Mouse (Mus musculus): ENCODE data around the gene Nhsl2. TPM values are rescaled to one million over a fixed set of nuclear protein-coding genes. Genes with fewer than 3 reads are reported as not detected.

Nhsl2 gene
- total and polyA plus RNA-seq, 2 experiments from 2014 or later = 4.0 to 15.8 TPM

DNA sequence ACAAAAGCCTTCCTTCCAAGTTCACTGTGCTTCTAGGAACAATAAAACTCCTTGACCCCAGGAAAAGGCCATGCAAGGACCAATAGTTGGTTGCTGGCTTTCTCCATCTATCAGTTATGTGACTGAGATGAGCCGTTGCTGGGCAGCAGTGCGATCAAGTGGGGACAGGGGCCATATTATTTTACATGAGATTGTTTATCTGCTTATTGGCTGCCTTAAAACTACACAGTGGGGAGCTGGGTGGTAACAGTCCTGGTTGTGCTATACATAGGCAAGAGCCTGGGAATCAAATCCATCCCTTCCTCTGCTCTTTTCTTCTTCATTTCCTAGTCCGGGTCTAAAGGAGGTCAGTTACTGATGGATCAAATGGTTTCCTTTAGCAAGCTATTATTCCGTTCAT is 53.4 kb downstream of the Nhsl2 start:
- no peak overlapping the region for H3K9ac ChIP-seq
- H3K4me1 ChIP-seq (ENCODE audit: insufficient read depth) = no peaks in the 10 kb centered on the region
- no peak overlapping the region for H3K27ac ChIP-seq (ENCODE audit: low read depth, low read length)
- H3K27me3 ChIP-seq (ENCODE audit: insufficient read depth, low read length) = no peaks in the 10 kb centered on the region
- no peaks in the 10 kb centered on the region for H3K9me3 ChIP-seq (ENCODE audit: low read length)
- 84% methylated on average over 4 of the region's 4 CpGs for WGBS
- H3K36me3 ChIP-seq (ENCODE audit: insufficient read depth) = no peaks in the 10 kb centered on the region
- H3K4me2 ChIP-seq (ENCODE audit: low read depth) = no peak overlapping the region
- ATAC-seq (no peak), DNase-seq (no peak)
- no peak overlapping the region for H3K4me3 ChIP-seq (ENCODE audit: low read depth, low read length)
- no peak for TF ChIP-seq CTCF (IDR thresholded peaks at IDR 0.05; ENCODE audit: low read depth)

DNA sequence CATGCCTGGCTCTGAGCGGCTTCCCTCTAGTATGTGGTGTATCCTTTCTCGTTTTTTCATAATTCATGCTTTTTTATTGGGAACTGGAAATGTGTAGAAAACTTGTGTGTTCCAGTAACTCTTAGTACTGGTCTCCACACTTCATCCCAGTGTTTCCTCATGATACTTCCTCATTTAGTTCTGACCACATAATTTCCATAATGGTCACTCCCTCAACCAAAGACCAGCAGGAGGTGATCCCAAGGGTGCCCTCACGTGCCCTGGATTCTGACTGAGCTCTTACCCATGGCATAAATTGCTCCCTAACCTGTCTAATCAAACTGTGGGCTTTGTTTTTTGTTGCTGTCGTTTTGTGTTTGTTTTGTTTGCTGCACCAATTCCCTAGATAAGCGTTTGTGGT is 58.1 kb downstream of the Nhsl2 start:
- no peak for DNase-seq
- no peak for TF ChIP-seq CTCF (IDR thresholded peaks at IDR 0.05; ENCODE audit: low read depth)
- Histone ChIP-seq H3K9me3 (ENCODE audit: low read length) (no peaks in the 10 kb centered on the region), H3K4me1 (ENCODE audit: insufficient read depth) (no peaks in the 10 kb centered on the region), H3K9ac (no peak overlapping the region), H3K36me3 (ENCODE audit: insufficient read depth) (no peaks in the 10 kb centered on the region), H3K27ac (ENCODE audit: low read depth, low read length) (no peak overlapping the region), H3K4me2 (ENCODE audit: low read depth) (no peak overlapping the region), H3K4me3 (ENCODE audit: low read depth, low read length) (no peak overlapping the region), H3K27me3 (ENCODE audit: insufficient read depth, low read length) (no peaks in the 10 kb centered on the region)
- WGBS = 68% methylated on average over 5 of the region's 5 CpGs
- no peak for ATAC-seq

DNA sequence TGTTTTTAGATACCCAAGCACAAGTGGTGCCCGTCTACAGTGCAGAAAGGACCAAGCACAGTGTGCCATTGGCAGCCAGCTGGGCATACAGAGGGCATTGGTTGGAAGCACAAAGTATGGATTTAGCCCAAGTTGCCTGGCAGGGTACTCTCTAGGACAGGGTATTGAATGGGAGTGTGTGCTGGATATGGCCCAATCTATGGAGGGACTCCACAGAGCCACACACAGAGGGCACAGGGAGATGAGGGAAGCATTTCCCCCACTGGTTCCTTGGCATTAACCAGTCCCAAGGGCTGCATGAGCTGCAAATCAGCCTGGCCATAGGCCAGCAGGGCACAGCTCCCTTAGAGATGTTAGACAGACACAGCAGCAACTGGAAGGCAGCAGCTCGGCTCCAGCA is 79.9 kb downstream of the Nhsl2 start:
- TF ChIP-seq CTCF (IDR thresholded peaks at IDR 0.05; ENCODE audit: low read depth) = no peak
- ATAC-seq = peak; percentile 77
- Histone ChIP-seq H3K36me3 (ENCODE audit: insufficient read depth) (no peaks in the 10 kb centered on the region), H3K27me3 (ENCODE audit: insufficient read depth, low read length) (no peaks in the 10 kb centered on the region), H3K4me1 (ENCODE audit: insufficient read depth) (no peaks in the 10 kb centered on the region), H3K4me2 (ENCODE audit: low read depth) (no peak overlapping the region), H3K9ac (no peak overlapping the region), H3K9me3 (ENCODE audit: low read length) (no peaks in the 10 kb centered on the region), H3K27ac (ENCODE audit: low read depth, low read length) (no peak overlapping the region), H3K4me3 (ENCODE audit: low read depth, low read length) (no peak overlapping the region)
- 53% methylated on average over 2 of the region's 2 CpGs for WGBS
- peak; percentile 21 for DNase-seq

DNA sequence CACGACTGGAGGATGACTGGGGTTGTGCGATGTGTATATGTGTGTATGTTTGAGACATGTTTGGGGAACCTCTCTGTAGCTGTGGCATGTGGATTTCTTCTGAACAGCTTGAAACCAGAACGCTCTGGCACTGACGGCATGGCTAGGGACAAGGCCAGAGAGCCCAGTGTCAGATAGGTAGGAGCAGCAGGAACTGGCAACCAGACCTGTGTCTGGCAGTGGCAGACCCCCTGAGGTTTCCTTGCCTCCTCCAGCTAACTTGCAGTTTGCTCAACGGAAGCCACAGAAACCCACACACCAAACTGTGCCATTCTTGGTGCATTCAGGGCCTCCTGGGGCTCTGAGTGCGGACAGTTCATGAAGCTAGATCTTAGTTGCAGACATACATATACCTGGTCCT is 81.1 kb downstream of the Nhsl2 start:
- DNase-seq = no peak
- Histone ChIP-seq H3K27ac (ENCODE audit: low read depth, low read length) (no peak overlapping the region), H3K4me3 (ENCODE audit: low read depth, low read length) (no peak overlapping the region), H3K4me1 (ENCODE audit: insufficient read depth) (no peaks in the 10 kb centered on the region), H3K9me3 (ENCODE audit: low read length) (no peaks in the 10 kb centered on the region), H3K36me3 (ENCODE audit: insufficient read depth) (no peaks in the 10 kb centered on the region), H3K27me3 (ENCODE audit: insufficient read depth, low read length) (no peaks in the 10 kb centered on the region), H3K9ac (no peak overlapping the region), H3K4me2 (ENCODE audit: low read depth) (no peak overlapping the region)
- TF ChIP-seq CTCF (IDR thresholded peaks at IDR 0.05; ENCODE audit: low read depth) = no peak
- ATAC-seq = no peak
- 86% methylated on average over 6 of the region's 6 CpGs for WGBS

DNA sequence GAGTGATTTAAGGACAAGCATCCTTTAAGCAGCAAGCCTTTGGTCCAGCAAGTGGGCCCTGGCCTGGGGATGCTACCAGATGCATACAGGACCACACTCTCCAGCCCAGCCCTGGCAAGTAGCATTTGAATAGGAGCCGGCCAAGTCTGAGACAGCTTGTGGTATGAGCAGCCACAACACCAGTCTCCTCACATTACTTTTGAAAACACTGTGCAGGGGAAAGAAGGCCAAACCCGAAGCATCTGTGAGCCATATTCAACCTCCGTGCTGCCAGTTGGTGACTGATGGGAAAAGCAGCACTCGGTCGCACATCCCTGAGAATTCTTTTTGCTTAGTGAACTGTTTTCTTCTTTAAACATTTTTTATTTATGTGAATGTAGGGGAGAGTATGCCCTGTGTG is 81.8 kb downstream of the Nhsl2 start:
- H3K27me3 ChIP-seq (ENCODE audit: insufficient read depth, low read length) = no peaks in the 10 kb centered on the region
- no peak for DNase-seq
- H3K4me2 ChIP-seq (ENCODE audit: low read depth) = no peak overlapping the region
- no peak overlapping the region for H3K4me3 ChIP-seq (ENCODE audit: low read depth, low read length)
- no peaks in the 10 kb centered on the region for H3K4me1 ChIP-seq (ENCODE audit: insufficient read depth)
- 74% methylated on average over 5 of the region's 5 CpGs for WGBS
- no peaks in the 10 kb centered on the region for H3K9me3 ChIP-seq (ENCODE audit: low read length)
- H3K36me3 ChIP-seq (ENCODE audit: insufficient read depth) = no peaks in the 10 kb centered on the region
- H3K9ac ChIP-seq = no peak overlapping the region
- H3K27ac ChIP-seq (ENCODE audit: low read depth, low read length) = no peak overlapping the region
- no peak for ATAC-seq
- no peak for TF ChIP-seq CTCF (IDR thresholded peaks at IDR 0.05; ENCODE audit: low read depth)

DNA sequence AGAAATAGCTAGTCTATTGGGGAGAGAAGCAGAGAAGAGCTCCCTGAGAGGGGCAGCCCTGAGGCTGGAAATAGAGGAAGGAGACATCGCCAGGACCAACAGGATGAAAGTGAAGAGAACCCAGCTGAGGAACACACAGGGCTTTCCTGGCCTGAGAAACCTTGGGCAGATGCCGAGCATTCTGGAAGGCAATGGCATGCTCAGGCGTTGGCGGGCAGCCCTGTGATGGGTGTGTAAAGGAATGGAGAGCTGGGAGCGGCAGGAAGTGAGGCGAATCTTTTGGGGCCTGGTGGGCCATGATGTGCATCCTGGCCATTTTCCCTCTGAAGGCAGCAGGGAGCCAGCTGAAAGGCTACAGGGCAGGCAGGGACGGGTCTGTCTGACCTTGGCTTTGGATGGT is 83.1 kb downstream of the Nhsl2 start:
- H3K9ac ChIP-seq = no peak overlapping the region
- 80% methylated on average over 7 of the region's 7 CpGs for WGBS
- H3K36me3 ChIP-seq (ENCODE audit: insufficient read depth) = no peaks in the 10 kb centered on the region
- H3K4me3 ChIP-seq (ENCODE audit: low read depth, low read length) = no peak overlapping the region
- no peak overlapping the region for H3K27ac ChIP-seq (ENCODE audit: low read depth, low read length)
- H3K9me3 ChIP-seq (ENCODE audit: low read length) = no peaks in the 10 kb centered on the region
- H3K4me2 ChIP-seq (ENCODE audit: low read depth) = no peak overlapping the region
- no peak for DNase-seq
- no peak for ATAC-seq
- no peaks in the 10 kb centered on the region for H3K4me1 ChIP-seq (ENCODE audit: insufficient read depth)
- no peaks in the 10 kb centered on the region for H3K27me3 ChIP-seq (ENCODE audit: insufficient read depth, low read length)
- no peak for TF ChIP-seq CTCF (IDR thresholded peaks at IDR 0.05; ENCODE audit: low read depth)

DNA sequence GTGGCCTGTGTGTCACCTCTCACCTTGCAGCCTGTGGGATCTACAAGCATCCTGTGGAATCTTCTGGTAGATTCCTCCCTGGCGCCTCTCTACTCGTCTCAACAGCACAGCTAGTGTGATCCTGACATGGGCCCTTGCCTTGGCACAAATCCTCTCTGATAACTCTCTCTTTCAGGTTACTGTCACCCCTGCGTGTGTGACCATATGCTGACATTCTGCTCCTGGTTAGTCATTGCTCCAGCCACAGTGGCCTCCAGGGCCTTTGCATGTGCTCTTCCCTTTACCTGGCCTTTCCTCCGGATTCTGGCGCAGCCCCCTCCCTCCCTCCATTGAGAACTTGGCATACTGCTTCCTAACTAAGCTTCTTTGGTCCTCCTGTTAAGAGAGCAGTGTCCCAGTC is 84.2 kb downstream of the Nhsl2 start:
- Histone ChIP-seq H3K27me3 (ENCODE audit: insufficient read depth, low read length) (no peaks in the 10 kb centered on the region), H3K27ac (ENCODE audit: low read depth, low read length) (no peak overlapping the region), H3K9me3 (ENCODE audit: low read length) (no peaks in the 10 kb centered on the region), H3K36me3 (ENCODE audit: insufficient read depth) (no peaks in the 10 kb centered on the region), H3K4me3 (ENCODE audit: low read depth, low read length) (no peak overlapping the region), H3K4me1 (ENCODE audit: insufficient read depth) (no peaks in the 10 kb centered on the region), H3K4me2 (ENCODE audit: low read depth) (no peak overlapping the region), H3K9ac (no peak overlapping the region)
- ATAC-seq (no peak), DNase-seq (no peak)
- TF ChIP-seq CTCF (IDR thresholded peaks at IDR 0.05; ENCODE audit: low read depth) = no peak
- WGBS = 85% methylated on average over 5 of the region's 5 CpGs

DNA sequence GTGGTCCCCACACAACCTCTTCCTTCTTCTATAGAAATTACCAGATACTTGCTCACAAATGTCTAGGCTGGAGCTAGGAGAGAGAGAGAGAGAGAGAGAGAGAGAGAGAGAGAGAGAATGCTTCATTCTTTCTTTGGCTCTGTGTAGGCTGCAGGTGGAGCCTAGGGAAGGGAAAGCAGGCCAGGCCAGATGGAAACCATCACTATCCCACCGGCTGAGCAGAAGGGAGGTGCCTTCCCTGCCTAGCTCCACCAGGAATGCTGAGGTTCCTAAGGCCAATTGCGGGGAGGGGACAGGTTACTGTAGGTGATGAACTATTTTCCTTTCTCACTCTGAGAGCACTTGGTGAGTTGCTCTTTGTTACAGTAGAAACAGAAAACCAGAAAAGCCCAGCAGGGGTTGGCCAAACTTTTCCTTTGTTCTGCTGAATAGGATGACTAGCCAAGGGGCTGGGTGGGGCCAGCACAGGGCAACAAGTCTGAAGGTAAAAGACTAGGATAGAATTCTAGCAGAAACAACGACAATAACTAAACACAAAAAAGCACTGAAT is 86.2 kb downstream of the Nhsl2 start:
- no peak for DNase-seq
- Histone ChIP-seq H3K4me2 (ENCODE audit: low read depth) (no peak overlapping the region), H3K4me3 (ENCODE audit: low read depth, low read length) (no peak overlapping the region), H3K36me3 (ENCODE audit: insufficient read depth) (no peaks in the 10 kb centered on the region), H3K27me3 (ENCODE audit: insufficient read depth, low read length) (no peaks in the 10 kb centered on the region), H3K9ac (no peak overlapping the region), H3K27ac (ENCODE audit: low read depth, low read length) (no peak overlapping the region), H3K9me3 (ENCODE audit: low read length) (no peaks in the 10 kb centered on the region), H3K4me1 (ENCODE audit: insufficient read depth) (no peaks in the 10 kb centered on the region)
- no peak for TF ChIP-seq CTCF (IDR thresholded peaks at IDR 0.05; ENCODE audit: low read depth)
- WGBS = 40% methylated on average over 3 of the region's 3 CpGs
- ATAC-seq = no peak
